Mouse (Mus musculus) brown adipose tissue, adult 24 weeks (tissue): ENCODE data around the gene Pnkp. TPM values are rescaled to one million over a fixed set of nuclear protein-coding genes. Genes with fewer than 3 reads are reported as not detected.
A peak's percentile ranks its signal among the peaks of the same experiment; 100 is the strongest.
"Not testable (repeated sequence)": the region's sequence is repeated elsewhere in the genome, so short reads cannot be mapped to it uniquely, and the experiment has no call there.

Experiments
- H3K27ac ChIP-seq: fragments of 200-500 bp; replicated peaks from 2 replicates; pipeline ENCODE4 v1.5.1; 2012; ENCODE audit warnings: low read depth, mild to moderate bottlenecking, low read length
- H3K4me1 ChIP-seq: fragments of 200-500 bp; 2 replicates; pipeline ENCODE4 v1.6.1; 2012; ENCODE audit warnings: low read length, mixed read lengths; ENCODE audit not compliant: control insufficient read depth, insufficient read depth, insufficient read length
- H3K4me3 ChIP-seq: fragments of 200-500 bp; 2 replicates; pipeline ENCODE4 v1.5.1; 2012; ENCODE audit warnings: low read depth, mild to moderate bottlenecking, low read length, moderate library complexity; ENCODE audit not compliant: insufficient read depth
- polyA plus RNA-seq: library from polyadenylated mRNA; stranded (reverse); fragments of >200 nt; gene quantifications from 2 replicates; pipeline ENCODE4 v1.2.4, GENCODE M21; 2012; ENCODE audit not compliant: missing spikeins, insufficient read depth, insufficient read length

Gene Pnkp
- polyA plus RNA-seq, 1 experiment, result 20.2 TPM

- H3K27ac ChIP-seq, result no peak overlapping the region
- peak overlapping the region; percentile 74 for H3K4me3 ChIP-seq
- H3K4me1 ChIP-seq, result peaks cover 20% of the 10 kb centered on the region
These were observed 10.9 kb downstream of the Pnkp start for GRCm38 (mm10) chr7:44867802-44868201.

- Histone ChIP-seq H3K4me3 (peak overlapping the region; percentile 74), H3K27ac (peak overlapping the region; percentile 16; the same call in 1 of the 2 replicates), H3K4me1 (peaks cover 20% of the 10 kb centered on the region)
These were observed 11.5 kb downstream of the Pnkp start for GRCm38 (mm10) chr7:44868465-44868864.

GRCm38 (mm10) chr7:44868919-44869696 is 12.2 kb downstream of the Pnkp start:
- peak overlapping the region; percentile 85 for H3K27ac ChIP-seq
- peak overlapping the region; percentile 74 for H3K4me3 ChIP-seq
- H3K4me1 ChIP-seq, result peaks cover 20% of the 10 kb centered on the region

- Histone ChIP-seq H3K27ac (peak within 1 kb of the TSS; percentile 85), H3K4me3 (peak within 1 kb of the TSS; percentile 74), H3K4me1 (peaks cover 20% of the 10 kb centered on the region)
These were observed 13.0 kb downstream of the Pnkp start, which contains the start of gene Ptov1 for GRCm38 (mm10) chr7:44869697-44870528. TSS of gene Ptov1 (minus strand) at chr7:44869788.

GRCm38 (mm10) chr7:44870614-44871013 is 13.7 kb downstream of the Pnkp start:
- Histone ChIP-seq H3K27ac (no peak overlapping the region), H3K4me3 (no peak overlapping the region), H3K4me1 (peaks cover 20% of the 10 kb centered on the region)

- Histone ChIP-seq H3K4me3 (no peak overlapping the region), H3K4me1 (peaks cover 19% of the 10 kb centered on the region)
These were observed 14.2 kb downstream of the Pnkp start for GRCm38 (mm10) chr7:44871181-44871580.

GRCm38 (mm10) chr7:44871774-44872173 is 14.8 kb downstream of the Pnkp start:
- H3K27ac ChIP-seq, H3K4me3 ChIP-seq: not testable (repeated sequence)
- peaks cover 14% of the 10 kb centered on the region for H3K4me1 ChIP-seq

More at GRCm38 (mm10) chr7:44871181-44871580, 14.2 kb downstream of the Pnkp start:
- no peak overlapping the region for H3K27ac ChIP-seq

GRCm38 (mm10) chr7:44877833-44878232 is 20.9 kb downstream of the Pnkp start:
- H3K4me3 ChIP-seq, result no peak overlapping the region
- H3K4me1 ChIP-seq, result no peaks in the 10 kb centered on the region
- no peak overlapping the region for H3K27ac ChIP-seq

GRCm38 (mm10) chr7:44883036-44883435 is 26.1 kb downstream of the Pnkp start:
- Histone ChIP-seq H3K4me1 (no peaks in the 10 kb centered on the region), H3K27ac (no peak overlapping the region), H3K4me3 (no peak overlapping the region)

GRCm38 (mm10) chr7:44884637-44885036 is 27.7 kb downstream of the Pnkp start:
- no peaks in the 10 kb centered on the region for H3K4me1 ChIP-seq
- no peak overlapping the region for H3K27ac ChIP-seq
- H3K4me3 ChIP-seq, result no peak overlapping the region

- Histone ChIP-seq H3K27ac (no peak overlapping the region), H3K4me3 (no peak overlapping the region), H3K4me1 (peaks cover 6% of the 10 kb centered on the region; the same call in 1 of the 2 replicates)
These were observed 30.0 kb downstream of the Pnkp start for GRCm38 (mm10) chr7:44886964-44887363.

- H3K4me3 ChIP-seq, result no peak overlapping the region
- H3K27ac ChIP-seq, result no peak overlapping the region
- peaks cover 6% of the 10 kb centered on the region; the same call in 1 of the 2 replicates for H3K4me1 ChIP-seq
These were observed 31.5 kb downstream of the Pnkp start for GRCm38 (mm10) chr7:44888256-44889105.

GRCm38 (mm10) chr7:44890180-44890579 is 33.2 kb downstream of the Pnkp start:
- Histone ChIP-seq H3K4me3 (no peak overlapping the region), H3K4me1 (peaks cover 6% of the 10 kb centered on the region; the same call in 1 of the 2 replicates), H3K27ac (no peak overlapping the region)

- Histone ChIP-seq H3K4me1 (peaks cover 6% of the 10 kb centered on the region; the same call in 1 of the 2 replicates), H3K4me3 (peak overlapping the region; percentile 1; the same call in 1 of the 2 replicates), H3K27ac (no peak overlapping the region)
These were observed 33.8 kb downstream of the Pnkp start for GRCm38 (mm10) chr7:44890737-44891136.
